Mouse (Mus musculus) megakaryocyte, embryonic 14.5 days (primary cell): ENCODE measurements around the gene Mta2.

Source experiments
- FLI1 ChIP-seq: IDR thresholded peaks from 2 replicates; pipeline ENCODE4 v1.6.1; 2012; ENCODE audit warnings: low read length, inconsistent platforms, mixed read lengths
- GATA1 ChIP-seq: IDR thresholded peaks from 3 replicates; pipeline ENCODE4 v1.6.1; 2012; ENCODE audit warnings: mixed read lengths, low read length, inconsistent platforms, borderline replicate concordance

- TF ChIP-seq GATA1, result no peak
- no peak for TF ChIP-seq FLI1
Observed at GRCm38 (mm10) chr19:8946929-8947328, 5.3 kb downstream of the Mta2 start.
